Mouse (Mus musculus) lung, embryonic 14.5 days (tissue): ENCODE data around the gene Epha3. TPM values are rescaled to one million over a fixed set of nuclear protein-coding genes. Genes with fewer than 3 reads are reported as not detected.

Experiments used
- ATAC-seq: fragments of 200-750 bp; cut with Nextera tagmentation; 2 replicates; pipeline ENCODE4 v1.8.0; 2017; ENCODE audit warnings: mild to moderate bottlenecking, moderate TSS enrichment, moderate library complexity; ENCODE audit not compliant: insufficient read depth
- DNase-seq: peaks from one replicate; pipeline ENCODE4 v3.0.0-alpha.2; 2015
- H3K27ac ChIP-seq: fragments of 300-500 bp; sonication (generic); 2 replicates; pipeline ENCODE4 v1.5.1; 2014; ENCODE audit warnings: low read depth, mild to moderate bottlenecking, moderate library complexity
- H3K27me3 ChIP-seq: fragments of 300-500 bp; sonication (generic); 2 replicates; pipeline ENCODE4 v1.6.1; 2014; ENCODE audit warnings: low read length, control low read depth; ENCODE audit not compliant: insufficient read depth
- H3K36me3 ChIP-seq: fragments of 300-500 bp; sonication (generic); 2 replicates; pipeline ENCODE4 v1.6.1; 2014; ENCODE audit warnings: control low read depth; ENCODE audit not compliant: insufficient read depth
- H3K4me1 ChIP-seq: fragments of 300-500 bp; sonication (generic); 2 replicates; pipeline ENCODE4 v1.6.1; 2014; ENCODE audit warnings: antibody characterized with exemption, control low read depth; ENCODE audit not compliant: insufficient read depth
- H3K4me2 ChIP-seq: fragments of 300-500 bp; sonication (generic); 2 replicates; pipeline ENCODE4 v1.6.1; 2014; ENCODE audit warnings: mild to moderate bottlenecking
- H3K4me3 ChIP-seq: fragments of 300-500 bp; sonication (generic); 2 replicates; pipeline ENCODE4 v1.5.1; 2014; ENCODE audit warnings: low read depth, low read length
- H3K9ac ChIP-seq: fragments of 300-500 bp; sonication (generic); 2 replicates; pipeline ENCODE4 v1.6.1; 2014
- H3K9me3 ChIP-seq: fragments of 300-500 bp; sonication (generic); 2 replicates; pipeline ENCODE4 v1.6.1; 2016; ENCODE audit warnings: low read depth, low read length, control low read depth
- CTCF ChIP-seq: IDR thresholded peaks from 2 replicates; pipeline ENCODE4 v1.5.1; 2016; ENCODE audit warnings: antibody characterized with exemption, low read depth
- WGBS: fragments of 180-500 bp; shearing (Covaris S2); extraction: QIAGEN DNeasy Blood & Tissue Kit; methylation state at CpG from one replicate; pipeline ENCODE4 v1.1.7; 2014; 5-methylcytosine and 5-hydroxymethylcytosine counted together
- polyA plus RNA-seq: library from polyadenylated mRNA; unstranded; fragments of >200 nt; fragmentation: Nextera tagmentation; extraction: Ambion mirVana; gene quantifications from 2 replicates; pipeline ENCODE4 v1.2.1, GENCODE M21; 2014

Epha3 gene
- polyA plus RNA-seq, 1 experiment from 2014 or later, result 61.2 TPM

- no peak for ATAC-seq
- Histone ChIP-seq H3K9me3 (no peaks in the 10 kb centered on the region), H3K36me3 (no peaks in the 10 kb centered on the region), H3K4me3 (no peak overlapping the region), H3K4me2 (no peak overlapping the region), H3K4me1 (no peaks in the 10 kb centered on the region), H3K27ac (no peak overlapping the region), H3K9ac (no peak overlapping the region), H3K27me3 (no peaks in the 10 kb centered on the region)
- no peak for TF ChIP-seq CTCF
- DNase-seq, result no peak
- WGBS, result 85% methylated on average over 4 of the region's 4 CpGs
Observed at GRCm38 (mm10) chr16:63761177-63761576, 102.8 kb downstream of the Epha3 start.

- H3K36me3 ChIP-seq, result no peaks in the 10 kb centered on the region
- no peak overlapping the region for H3K4me2 ChIP-seq
- no peak for DNase-seq
- no peak for TF ChIP-seq CTCF
- H3K4me1 ChIP-seq, result no peaks in the 10 kb centered on the region
- no peak overlapping the region for H3K27ac ChIP-seq
- H3K9ac ChIP-seq, result no peak overlapping the region
- no peak overlapping the region for H3K4me3 ChIP-seq
- no peaks in the 10 kb centered on the region for H3K9me3 ChIP-seq
- no peak for ATAC-seq
- H3K27me3 ChIP-seq, result no peaks in the 10 kb centered on the region
- 25% methylated on average over 2 of the region's 2 CpGs for WGBS
Observed at GRCm38 (mm10) chr16:63760112-63760511, 103.9 kb downstream of the Epha3 start.

GRCm38 (mm10) chr16:63753052-63753451, 110.9 kb downstream of the Epha3 start:
- Histone ChIP-seq H3K27me3 (no peaks in the 10 kb centered on the region), H3K9ac (no peak overlapping the region), H3K27ac (no peak overlapping the region), H3K4me1 (no peaks in the 10 kb centered on the region), H3K36me3 (no peaks in the 10 kb centered on the region), H3K9me3 (no peaks in the 10 kb centered on the region), H3K4me3 (no peak overlapping the region), H3K4me2 (no peak overlapping the region)
- DNase-seq (no peak), ATAC-seq (no peak)
- TF ChIP-seq CTCF, result no peak
- WGBS, result 17% methylated on average over 3 of the region's 3 CpGs

- Histone ChIP-seq H3K4me2 (no peak overlapping the region), H3K36me3 (no peaks in the 10 kb centered on the region), H3K9me3 (no peaks in the 10 kb centered on the region), H3K27ac (no peak overlapping the region), H3K4me3 (no peak overlapping the region), H3K27me3 (no peaks in the 10 kb centered on the region), H3K4me1 (no peaks in the 10 kb centered on the region; the same call in 1 of the 2 replicates), H3K9ac (no peak overlapping the region)
- DNase-seq, result no peak
- no peak for ATAC-seq
- WGBS, result 63% methylated on average over 2 of the region's 2 CpGs
- no peak for TF ChIP-seq CTCF
Observed at GRCm38 (mm10) chr16:63747817-63748216, 116.2 kb downstream of the Epha3 start.

- DNase-seq, result no peak
- TF ChIP-seq CTCF, result no peak
Observed at GRCm38 (mm10) chr16:63745465-63745864, 118.5 kb downstream of the Epha3 start.

GRCm38 (mm10) chr16:63743208-63743854, 120.6 kb downstream of the Epha3 start:
- ATAC-seq (no peak), DNase-seq (no peak)
- 60% methylated on average over 9 of the region's 9 CpGs for WGBS
- no peak for TF ChIP-seq CTCF
- Histone ChIP-seq H3K9me3 (no peaks in the 10 kb centered on the region), H3K27ac (no peak overlapping the region), H3K4me2 (no peak overlapping the region), H3K4me3 (no peak overlapping the region), H3K4me1 (no peaks in the 10 kb centered on the region; the same call in 1 of the 2 replicates), H3K36me3 (no peaks in the 10 kb centered on the region), H3K9ac (no peak overlapping the region), H3K27me3 (no peaks in the 10 kb centered on the region)

More at GRCm38 (mm10) chr16:63745465-63745864, 118.5 kb downstream of the Epha3 start:
- H3K9ac ChIP-seq, result no peak overlapping the region
- H3K36me3 ChIP-seq, result no peaks in the 10 kb centered on the region
- no peak for ATAC-seq
- no peak overlapping the region for H3K4me2 ChIP-seq
- no peak overlapping the region for H3K4me3 ChIP-seq
- 83% methylated on average over 5 of the region's 5 CpGs for WGBS
- H3K9me3 ChIP-seq, result no peaks in the 10 kb centered on the region
- H3K27ac ChIP-seq, result no peak overlapping the region
- H3K4me1 ChIP-seq, result no peaks in the 10 kb centered on the region; the same call in 1 of the 2 replicates
- H3K27me3 ChIP-seq, result no peaks in the 10 kb centered on the region

GRCm38 (mm10) chr16:63719235-63719634, 144.7 kb downstream of the Epha3 start:
- WGBS, result 41% methylated on average over 1 of the region's 1 CpGs
- Histone ChIP-seq H3K4me1 (no peaks in the 10 kb centered on the region; the same call in 1 of the 2 replicates), H3K36me3 (no peaks in the 10 kb centered on the region)

More at GRCm38 (mm10) chr16:63719235-63719634, 144.7 kb downstream of the Epha3 start:
- DNase-seq (no peak), ATAC-seq (no peak)
- H3K9ac ChIP-seq, result no peak overlapping the region
- no peak overlapping the region for H3K4me2 ChIP-seq
- no peaks in the 10 kb centered on the region for H3K27me3 ChIP-seq
- no peak overlapping the region for H3K4me3 ChIP-seq
- no peak overlapping the region for H3K27ac ChIP-seq
- no peak for TF ChIP-seq CTCF
- H3K9me3 ChIP-seq, result no peaks in the 10 kb centered on the region
